Mouse (Mus musculus): Measurements from ENCODE around the gene Poc1b. TPM values are rescaled to one million over a fixed set of nuclear protein-coding genes. Genes with fewer than 3 reads are reported as not detected.

Gene Poc1b
- polyA plus RNA-seq (2012; rRNA removed), result 11.0 and 11.4 TPM in 2 replicates

GRCm38 (mm10) chr10:99106703-99107631, at the start of gene Poc1b:
Gene Poc1b (plus strand): TSS chr10:99107036.
- Histone ChIP-seq H3K4me1 (replicated peaks; ENCODE audit: control insufficient read depth, insufficient read depth, low read length) (peaks cover 18% of the 10 kb centered on the region), H3K27me3 (ENCODE audit: control insufficient read depth, insufficient read depth, low read length) (no peaks in the 10 kb centered on the region), H3K4me3 (ENCODE audit: control insufficient read depth, insufficient read depth, low read length) (peak within 1 kb of the TSS; percentile 97), H3K36me3 (ENCODE audit: control insufficient read depth, insufficient read depth, low read length) (no peaks in the 10 kb centered on the region), H3K27ac (ENCODE audit: control insufficient read depth, insufficient read depth, low read length) (peak within 1 kb of the TSS; percentile 69)
- DNase-seq, result peak; percentile 78
- peak; percentile 14; the same call in 1 of the 2 replicates for TF ChIP-seq CTCF (IDR thresholded peaks at IDR 0.05; ENCODE audit: borderline replicate concordance, control insufficient read depth, extremely low read depth, insufficient read depth, low read length, poor library complexity)
- 0 out of 2 replicates have a peak, but pooled peaks have one; percentile 53 for TF ChIP-seq POLR2A (IDR thresholded peaks at IDR 0.05; ENCODE audit: control insufficient read depth, extremely low read depth, insufficient read depth, low read length, poor library complexity)
- WGBS, result under 1% methylated on average over 105 of the region's 106 CpGs

- WGBS, result 91% methylated on average over 7 of the region's 7 CpGs
- no peak overlapping the region for H3K4me3 ChIP-seq (ENCODE audit: control insufficient read depth, insufficient read depth, low read length)
Measured at GRCm38 (mm10) chr10:99060588-99060987, 46.2 kb upstream of the Poc1b start.

GRCm38 (mm10) chr10:99061418-99061817, 45.4 kb upstream of the Poc1b start:
- Histone ChIP-seq H3K4me3 (ENCODE audit: control insufficient read depth, insufficient read depth, low read length) (no peak overlapping the region), H3K27me3 (ENCODE audit: control insufficient read depth, insufficient read depth, low read length) (no peaks in the 10 kb centered on the region), H3K27ac (ENCODE audit: control insufficient read depth, insufficient read depth, low read length) (no peak overlapping the region), H3K36me3 (ENCODE audit: control insufficient read depth, insufficient read depth, low read length) (no peaks in the 10 kb centered on the region), H3K4me1 (replicated peaks; ENCODE audit: control insufficient read depth, insufficient read depth, low read length) (no peaks in the 10 kb centered on the region)
- WGBS, result 93% methylated on average over 10 of the region's 10 CpGs
- TF ChIP-seq CTCF (IDR thresholded peaks at IDR 0.05; ENCODE audit: borderline replicate concordance, control insufficient read depth, extremely low read depth, insufficient read depth, low read length, poor library complexity) (no peak), POLR2A (IDR thresholded peaks at IDR 0.05; ENCODE audit: control insufficient read depth, extremely low read depth, insufficient read depth, low read length, poor library complexity) (no peak)
- no peak for DNase-seq

More at GRCm38 (mm10) chr10:99060588-99060987, 46.2 kb upstream of the Poc1b start:
- Histone ChIP-seq H3K27me3 (ENCODE audit: control insufficient read depth, insufficient read depth, low read length) (no peaks in the 10 kb centered on the region), H3K4me1 (replicated peaks; ENCODE audit: control insufficient read depth, insufficient read depth, low read length) (no peaks in the 10 kb centered on the region), H3K36me3 (ENCODE audit: control insufficient read depth, insufficient read depth, low read length) (no peaks in the 10 kb centered on the region), H3K27ac (ENCODE audit: control insufficient read depth, insufficient read depth, low read length) (no peak overlapping the region)
- DNase-seq, result no peak
- TF ChIP-seq CTCF (IDR thresholded peaks at IDR 0.05; ENCODE audit: borderline replicate concordance, control insufficient read depth, extremely low read depth, insufficient read depth, low read length, poor library complexity) (no peak), POLR2A (IDR thresholded peaks at IDR 0.05; ENCODE audit: control insufficient read depth, extremely low read depth, insufficient read depth, low read length, poor library complexity) (no peak)

- Histone ChIP-seq H3K27me3 (ENCODE audit: control insufficient read depth, insufficient read depth, low read length) (no peaks in the 10 kb centered on the region), H3K4me1 (replicated peaks; ENCODE audit: control insufficient read depth, insufficient read depth, low read length) (no peaks in the 10 kb centered on the region), H3K36me3 (ENCODE audit: control insufficient read depth, insufficient read depth, low read length) (no peaks in the 10 kb centered on the region), H3K4me3 (ENCODE audit: control insufficient read depth, insufficient read depth, low read length) (no peak overlapping the region), H3K27ac (ENCODE audit: control insufficient read depth, insufficient read depth, low read length) (no peak overlapping the region)
- TF ChIP-seq POLR2A (IDR thresholded peaks at IDR 0.05; ENCODE audit: control insufficient read depth, extremely low read depth, insufficient read depth, low read length, poor library complexity) (no peak), CTCF (IDR thresholded peaks at IDR 0.05; ENCODE audit: borderline replicate concordance, control insufficient read depth, extremely low read depth, insufficient read depth, low read length, poor library complexity) (no peak)
- DNase-seq, result no peak
- 84% methylated on average over 5 of the region's 5 CpGs for WGBS
Measured at GRCm38 (mm10) chr10:99062546-99062945, 44.3 kb upstream of the Poc1b start.

GRCm38 (mm10) chr10:99076113-99076895, 30.5 kb upstream of the Poc1b start:
- DNase-seq, result no peak
- H3K36me3 ChIP-seq (ENCODE audit: control insufficient read depth, insufficient read depth, low read length), result no peaks in the 10 kb centered on the region
- H3K27me3 ChIP-seq (ENCODE audit: control insufficient read depth, insufficient read depth, low read length), result no peaks in the 10 kb centered on the region
- no peak for TF ChIP-seq POLR2A (IDR thresholded peaks at IDR 0.05; ENCODE audit: control insufficient read depth, extremely low read depth, insufficient read depth, low read length, poor library complexity)
- TF ChIP-seq CTCF (IDR thresholded peaks at IDR 0.05; ENCODE audit: borderline replicate concordance, control insufficient read depth, extremely low read depth, insufficient read depth, low read length, poor library complexity), result no peak
- 94% methylated on average over 18 of the region's 18 CpGs for WGBS
- no peak overlapping the region for H3K27ac ChIP-seq (ENCODE audit: control insufficient read depth, insufficient read depth, low read length)
- H3K4me3 ChIP-seq (ENCODE audit: control insufficient read depth, insufficient read depth, low read length), result no peak overlapping the region
- H3K4me1 ChIP-seq (replicated peaks; ENCODE audit: control insufficient read depth, insufficient read depth, low read length), result no peaks in the 10 kb centered on the region

- no peaks in the 10 kb centered on the region for H3K36me3 ChIP-seq (ENCODE audit: control insufficient read depth, insufficient read depth, low read length)
- no peak overlapping the region for H3K27ac ChIP-seq (ENCODE audit: control insufficient read depth, insufficient read depth, low read length)
- H3K27me3 ChIP-seq (ENCODE audit: control insufficient read depth, insufficient read depth, low read length), result no peaks in the 10 kb centered on the region
- H3K4me1 ChIP-seq (replicated peaks; ENCODE audit: control insufficient read depth, insufficient read depth, low read length), result no peaks in the 10 kb centered on the region
- DNase-seq, result no peak
- WGBS, result 55% methylated on average over 2 of the region's 2 CpGs
- no peak overlapping the region for H3K4me3 ChIP-seq (ENCODE audit: control insufficient read depth, insufficient read depth, low read length)
- TF ChIP-seq CTCF (IDR thresholded peaks at IDR 0.05; ENCODE audit: borderline replicate concordance, control insufficient read depth, extremely low read depth, insufficient read depth, low read length, poor library complexity) (no peak), POLR2A (IDR thresholded peaks at IDR 0.05; ENCODE audit: control insufficient read depth, extremely low read depth, insufficient read depth, low read length, poor library complexity) (no peak)
Measured at GRCm38 (mm10) chr10:99078621-99079020, 28.2 kb upstream of the Poc1b start.

All from thymus, adult 2 months (tissue).